Mouse (Mus musculus) kidney, embryonic 16.5 days (tissue): ENCODE results near the gene D10Jhu81e. TPM values are rescaled to one million over a fixed set of nuclear protein-coding genes. Genes with fewer than 3 reads are reported as not detected.

ENCODE experiments used
- ATAC-seq: fragments of 200-750 bp; cut with Nextera tagmentation; 2 replicates; pipeline ENCODE4 v1.8.0; 2017; ENCODE audit warnings: moderate TSS enrichment; ENCODE audit not compliant: low FRiP score, low TSS enrichment
- H3K27ac ChIP-seq: fragments of 300-500 bp; sonication (generic); 2 replicates; pipeline ENCODE4 v1.5.1; 2014; ENCODE audit warnings: low read length
- H3K27me3 ChIP-seq: fragments of 300-500 bp; sonication (generic); 2 replicates; pipeline ENCODE4 v1.6.1; 2014; ENCODE audit warnings: low read length, control low read depth, mixed read lengths; ENCODE audit not compliant: insufficient read depth
- H3K36me3 ChIP-seq: fragments of 300-500 bp; sonication (generic); 2 replicates; pipeline ENCODE4 v1.6.1; 2014; ENCODE audit warnings: low read length, control low read depth, mixed read lengths; ENCODE audit not compliant: insufficient read depth
- H3K4me1 ChIP-seq: fragments of 300-500 bp; sonication (generic); 2 replicates; pipeline ENCODE4 v1.6.1; 2014; ENCODE audit warnings: low read length, control low read depth, mixed read lengths; ENCODE audit not compliant: insufficient read depth
- H3K4me2 ChIP-seq: fragments of 300-500 bp; sonication (generic); replicated peaks from 2 replicates; pipeline ENCODE4 v1.6.1; 2014; ENCODE audit warnings: low read depth, low read length
- H3K4me3 ChIP-seq: fragments of 300-500 bp; sonication (generic); 2 replicates; pipeline ENCODE4 v1.5.1; 2014; ENCODE audit warnings: mild to moderate bottlenecking, low read length
- H3K9ac ChIP-seq: fragments of 300-500 bp; sonication (generic); replicated peaks from 2 replicates; pipeline ENCODE4 v1.6.1; 2014; ENCODE audit warnings: low read length
- H3K9me3 ChIP-seq: fragments of 300-500 bp; sonication (generic); 2 replicates; pipeline ENCODE4 v1.6.1; 2016; ENCODE audit warnings: low read length, control low read depth
- WGBS: fragments of 180-500 bp; shearing (Covaris S2); extraction: QIAGEN DNeasy Blood & Tissue Kit; methylation state at CpG from one replicate; pipeline ENCODE4 v1.1.7; 2014; 5-methylcytosine and 5-hydroxymethylcytosine counted together
- polyA plus RNA-seq: library from polyadenylated mRNA; unstranded; fragments of >200 nt; fragmentation: Nextera tagmentation; extraction: Ambion mirVana; gene quantifications from 2 replicates; pipeline ENCODE4 v1.2.1, GENCODE M21; 2015

Gene D10Jhu81e
- polyA plus RNA-seq, 1 experiment from 2014 or later: 54.7 TPM

GRCm38 (mm10) chr10:78184531-78185380 lies 15.2 kb upstream of the D10Jhu81e start, which contains the start of gene Pwp2:
TSS of gene Pwp2 (minus strand) at chr10:78185149.
- H3K4me3 ChIP-seq: peak within 1 kb of the TSS; percentile 71
- H3K27me3 ChIP-seq: no peaks in the 10 kb centered on the region
- H3K27ac ChIP-seq: peak within 1 kb of the TSS; percentile 36
- H3K9ac ChIP-seq: peak within 1 kb of the TSS; percentile 69
- WGBS: 2% methylated on average over 47 of the region's 47 CpGs
- no peaks in the 10 kb centered on the region for H3K9me3 ChIP-seq
- peak within 1 kb of the TSS; percentile 80 for H3K4me2 ChIP-seq
- peak; percentile 96 for ATAC-seq
- H3K36me3 ChIP-seq: peaks cover 49% of the 10 kb centered on the region
- H3K4me1 ChIP-seq: peaks cover 11% of the 10 kb centered on the region

GRCm38 (mm10) chr10:78183577-78183976 lies 14.0 kb upstream of the D10Jhu81e start:
- Histone ChIP-seq H3K36me3 (peaks cover 50% of the 10 kb centered on the region), H3K27me3 (no peaks in the 10 kb centered on the region), H3K4me2 (no peak overlapping the region), H3K9me3 (no peaks in the 10 kb centered on the region), H3K9ac (no peak overlapping the region), H3K4me1 (peaks cover 11% of the 10 kb centered on the region), H3K27ac (no peak overlapping the region), H3K4me3 (no peak overlapping the region)
- 78% methylated on average over 3 of the region's 3 CpGs for WGBS
- ATAC-seq: no peak

GRCm38 (mm10) chr10:78182321-78182720 lies 12.7 kb upstream of the D10Jhu81e start:
- H3K4me1 ChIP-seq: peaks cover 11% of the 10 kb centered on the region
- WGBS: 94% methylated on average over 17 of the region's 17 CpGs

GRCm38 (mm10) chr10:78174474-78174873 lies 4.9 kb upstream of the D10Jhu81e start:
- peaks cover 80% of the 10 kb centered on the region for H3K36me3 ChIP-seq
- H3K9me3 ChIP-seq: no peaks in the 10 kb centered on the region
- H3K4me3 ChIP-seq: no peak overlapping the region
- H3K9ac ChIP-seq: no peak overlapping the region
- H3K27ac ChIP-seq: no peak overlapping the region
- 91% methylated on average over 5 of the region's 5 CpGs for WGBS
- ATAC-seq: no peak
- H3K4me2 ChIP-seq: no peak overlapping the region
- H3K27me3 ChIP-seq: no peaks in the 10 kb centered on the region
- 0 out of 2 replicates have a peak, but pooled peaks cover 2% of the 10 kb centered on the region for H3K4me1 ChIP-seq

More at GRCm38 (mm10) chr10:78182321-78182720, 12.7 kb upstream of the D10Jhu81e start:
- no peaks in the 10 kb centered on the region for H3K9me3 ChIP-seq
- H3K27me3 ChIP-seq: no peaks in the 10 kb centered on the region
- no peak overlapping the region for H3K4me3 ChIP-seq
- H3K9ac ChIP-seq: no peak overlapping the region
- no peak for ATAC-seq
- H3K4me2 ChIP-seq: no peak overlapping the region
- peaks cover 56% of the 10 kb centered on the region for H3K36me3 ChIP-seq
- H3K27ac ChIP-seq: no peak overlapping the region

GRCm38 (mm10) chr10:78171581-78171980 lies 2.0 kb upstream of the D10Jhu81e start:
- Histone ChIP-seq H3K27me3 (no peaks in the 10 kb centered on the region), H3K9me3 (no peaks in the 10 kb centered on the region), H3K4me1 (peaks cover 11% of the 10 kb centered on the region), H3K36me3 (peaks cover 57% of the 10 kb centered on the region), H3K4me2 (no peak overlapping the region), H3K27ac (no peak overlapping the region), H3K9ac (no peak overlapping the region), H3K4me3 (no peak overlapping the region)
- 92% methylated on average over 9 of the region's 9 CpGs for WGBS
- ATAC-seq: no peak

GRCm38 (mm10) chr10:78171057-78171456 lies 1.5 kb upstream of the D10Jhu81e start:
- 97% methylated on average over 7 of the region's 7 CpGs for WGBS
- no peak for ATAC-seq

GRCm38 (mm10) chr10:78170445-78170844 lies 863 bp upstream of the D10Jhu81e start:
- Histone ChIP-seq H3K27ac (peak overlapping the region; percentile 71), H3K4me3 (no peak overlapping the region), H3K9ac (no peak overlapping the region), H3K36me3 (peaks cover 56% of the 10 kb centered on the region), H3K4me1 (peaks cover 11% of the 10 kb centered on the region), H3K4me2 (peak overlapping the region; percentile 78; the same call in 1 of the 2 replicates), H3K9me3 (no peaks in the 10 kb centered on the region), H3K27me3 (no peaks in the 10 kb centered on the region)
- no peak; the same call in 1 of the 2 replicates for ATAC-seq
- WGBS: 67% methylated on average over 2 of the region's 2 CpGs

More at GRCm38 (mm10) chr10:78171057-78171456, 1.5 kb upstream of the D10Jhu81e start:
- Histone ChIP-seq H3K4me1 (peaks cover 11% of the 10 kb centered on the region), H3K4me2 (no peak overlapping the region), H3K9ac (no peak overlapping the region), H3K4me3 (no peak overlapping the region), H3K36me3 (peaks cover 57% of the 10 kb centered on the region), H3K27me3 (no peaks in the 10 kb centered on the region), H3K27ac (no peak overlapping the region), H3K9me3 (no peaks in the 10 kb centered on the region)

GRCm38 (mm10) chr10:78168792-78169191 lies 790 bp downstream of the D10Jhu81e start:
- Histone ChIP-seq H3K36me3 (peaks cover 55% of the 10 kb centered on the region), H3K9ac (peak overlapping the region; percentile 79), H3K27me3 (no peaks in the 10 kb centered on the region), H3K4me2 (peak overlapping the region; percentile 78), H3K27ac (peak overlapping the region; percentile 73; the same call in 1 of the 2 replicates), H3K9me3 (no peaks in the 10 kb centered on the region), H3K4me1 (peaks cover 11% of the 10 kb centered on the region), H3K4me3 (peak overlapping the region; percentile 82)
- WGBS: 83% methylated on average over 11 of the region's 11 CpGs
- no peak for ATAC-seq

- Histone ChIP-seq H3K9me3 (no peaks in the 10 kb centered on the region), H3K4me2 (no peak overlapping the region), H3K27ac (no peak overlapping the region), H3K36me3 (peaks cover 52% of the 10 kb centered on the region), H3K4me3 (no peak overlapping the region), H3K9ac (no peak overlapping the region), H3K27me3 (no peaks in the 10 kb centered on the region), H3K4me1 (peaks cover 11% of the 10 kb centered on the region)
- ATAC-seq: no peak
These were observed 1.8 kb downstream of the D10Jhu81e start for GRCm38 (mm10) chr10:78167775-78168174.

- H3K36me3 ChIP-seq: peaks cover 53% of the 10 kb centered on the region
- H3K27ac ChIP-seq: no peak overlapping the region
- no peaks in the 10 kb centered on the region for H3K27me3 ChIP-seq
- H3K9me3 ChIP-seq: no peaks in the 10 kb centered on the region
- H3K9ac ChIP-seq: no peak overlapping the region
- no peak overlapping the region for H3K4me2 ChIP-seq
- ATAC-seq: no peak
- H3K4me3 ChIP-seq: no peak overlapping the region
- H3K4me1 ChIP-seq: peaks cover 11% of the 10 kb centered on the region
- 90% methylated on average over 7 of the region's 7 CpGs for WGBS
These were observed 2.2 kb downstream of the D10Jhu81e start for GRCm38 (mm10) chr10:78167333-78167732.
